In genomic region chr10:40179142-40179541, GRCm38 (mm10) we compare ENCODE assay signal across 1 mouse cellular context.
A peak's percentile ranks its signal among the peaks of the same experiment; 100 is the strongest.
TF ChIP-seq lines count a peak whose summit lies in the region.

No protein-coding gene starts in this region.

TF ChIP-seq in MEL, 35 proteins besides CTCF, POLR2A, EP300 and RAD21:
- TF ChIP-seq SMC3 (IDR thresholded peaks at IDR 0.05; ENCODE audit: low read depth, low read length), result peak; percentile 33; the same call in 1 of the 2 replicates
- no peak for TF ChIP-seq SIN3A (IDR thresholded peaks at IDR 0.05; ENCODE audit: low read length)
